Mouse (Mus musculus) 416B (cell line): ENCODE measurements at regions not wholly inside any gene's neighbourhood (a gene's known extent, or its start where the extent isn't known, plus 50 kb on each side); places are given as distances from the start of the nearest gene placed in this dataset.

Experiments used
- DNase-seq: peaks from one replicate; pipeline ENCODE4 v3.0.0; 2011; ENCODE audit warnings: low read depth

- DNase-seq, result no peak
Observed at GRCm38 (mm10) chr10:111111020-111111419, 53.5 kb upstream of the Osbpl8 start.

GRCm38 (mm10) chr10:111108658-111109633 is 55.6 kb upstream of the Osbpl8 start:
- DNase-seq, result peak; percentile 84

- no peak for DNase-seq
Observed at GRCm38 (mm10) chr10:111107852-111108251, 56.7 kb upstream of the Osbpl8 start.

GRCm38 (mm10) chr10:111107387-111107786 is 57.2 kb upstream of the Osbpl8 start:
- DNase-seq, result peak; percentile 94

GRCm38 (mm10) chr10:111106411-111106810 is 58.1 kb upstream of the Osbpl8 start:
- no peak for DNase-seq

GRCm38 (mm10) chr10:111105662-111106061 is 58.9 kb upstream of the Osbpl8 start:
- DNase-seq, result no peak

- DNase-seq, result no peak
Observed at GRCm38 (mm10) chr10:111103512-111103911, 61.0 kb upstream of the Osbpl8 start.

- peak; percentile 98 for DNase-seq
Observed at GRCm38 (mm10) chr10:111103086-111103485, 61.5 kb upstream of the Osbpl8 start.

GRCm38 (mm10) chr10:111101901-111102761 is 62.4 kb upstream of the Osbpl8 start:
- DNase-seq, result peak; percentile 81

GRCm38 (mm10) chr10:111099812-111100464 is 64.6 kb upstream of the Osbpl8 start:
- DNase-seq, result peak; percentile 87

GRCm38 (mm10) chr10:111099059-111099811 is 65.3 kb upstream of the Osbpl8 start:
- DNase-seq, result no peak

GRCm38 (mm10) chr10:111097245-111097644 is 67.3 kb upstream of the Osbpl8 start:
- DNase-seq, result no peak

GRCm38 (mm10) chr10:111096811-111097210 is 67.7 kb upstream of the Osbpl8 start:
- DNase-seq, result no peak

GRCm38 (mm10) chr10:111094405-111094804 is 70.1 kb upstream of the Osbpl8 start:
- DNase-seq, result no peak

GRCm38 (mm10) chr10:111089382-111089781 is 75.2 kb upstream of the Osbpl8 start:
- DNase-seq, result peak; percentile 25

- no peak for DNase-seq
Observed at GRCm38 (mm10) chr10:111085561-111085960, 75.6 kb upstream of the Zdhhc17 start.

GRCm38 (mm10) chr10:111084267-111084780 is 74.4 kb upstream of the Zdhhc17 start:
- no peak for DNase-seq

- no peak for DNase-seq
Observed at GRCm38 (mm10) chr10:111083861-111084260, 73.9 kb upstream of the Zdhhc17 start.

GRCm38 (mm10) chr10:111083338-111083737 is 73.4 kb upstream of the Zdhhc17 start:
- DNase-seq, result no peak

- no peak for DNase-seq
Observed at GRCm38 (mm10) chr10:111080322-111080721, 70.4 kb upstream of the Zdhhc17 start.

GRCm38 (mm10) chr10:111079051-111079450 is 69.1 kb upstream of the Zdhhc17 start:
- DNase-seq, result peak; percentile 87
